Mouse (Mus musculus): ENCODE results near the gene Scoc. TPM values are rescaled to one million over a fixed set of nuclear protein-coding genes. Genes with fewer than 3 reads are reported as not detected.

Gene Scoc
- polyA plus RNA-seq (2017; shearing (Covaris generic)), result 27.8 TPM

GRCm38 (mm10) chr8:83458222-83458621, at the start of gene Scoc:
Scoc (minus strand) TSS chr8:83458391.

GRCm38 (mm10) chr8:83389316-83390005, 68.7 kb downstream of the Scoc start, which contains the start of gene Clgn:
Clgn (plus strand) TSS chr8:83389867.

Other genes starting within 250 kb of the Scoc start
- gene Ucp1, start 168.0 kb downstream of the Scoc start, polyA plus RNA-seq (2017; shearing (Covaris generic)), result not detected
- gene Elmod2, start 125.9 kb downstream of the Scoc start, polyA plus RNA-seq (2017; shearing (Covaris generic)), result 15.6 TPM
- gene Mgat4d, start 109.9 kb downstream of the Scoc start, polyA plus RNA-seq (2017; shearing (Covaris generic)), result not detected
- gene Clgn, start 68.5 kb downstream of the Scoc start, polyA plus RNA-seq (2017; shearing (Covaris generic)), result 0.17 TPM
- not detected for gene Olfr370, start 77.4 kb upstream of the Scoc start, polyA plus RNA-seq (2017; shearing (Covaris generic))
- gene Ndufb7, start 108.3 kb upstream of the Scoc start, polyA plus RNA-seq (2017; shearing (Covaris generic)), result 283 TPM
- 480 TPM for gene Tecr, start 149.6 kb upstream of the Scoc start, polyA plus RNA-seq (2017; shearing (Covaris generic))
- 128 TPM for gene Dnajb1, start 149.8 kb upstream of the Scoc start, polyA plus RNA-seq (2017; shearing (Covaris generic))
- 65.1 TPM for gene Gipc1, start 194.3 kb upstream of the Scoc start, polyA plus RNA-seq (2017; shearing (Covaris generic))
- 0.43 TPM for gene Ptger1, start 208.3 kb upstream of the Scoc start, polyA plus RNA-seq (2017; shearing (Covaris generic))
- 16.0 TPM for gene Pkn1, start 240.8 kb upstream of the Scoc start, polyA plus RNA-seq (2017; shearing (Covaris generic))

Data from activated CD4-positive, CD25-positive, alpha-beta regulatory T cell, adult 9 weeks (primary cell).